Mouse (Mus musculus) layer of hippocampus, adult 8-10 months (tissue): ENCODE measurements at regions not wholly inside any gene's neighbourhood (a gene's known extent, or its start where the extent isn't known, plus 50 kb on each side); places are given as distances from the start of the nearest gene placed in this dataset.

Experiments
- DNase-seq, 2 experiments: peaks; one replicate each; pipeline ENCODE4 v3.0.0; 2022; ENCODE audit warnings: low spot score in 2 of 2

DNA sequence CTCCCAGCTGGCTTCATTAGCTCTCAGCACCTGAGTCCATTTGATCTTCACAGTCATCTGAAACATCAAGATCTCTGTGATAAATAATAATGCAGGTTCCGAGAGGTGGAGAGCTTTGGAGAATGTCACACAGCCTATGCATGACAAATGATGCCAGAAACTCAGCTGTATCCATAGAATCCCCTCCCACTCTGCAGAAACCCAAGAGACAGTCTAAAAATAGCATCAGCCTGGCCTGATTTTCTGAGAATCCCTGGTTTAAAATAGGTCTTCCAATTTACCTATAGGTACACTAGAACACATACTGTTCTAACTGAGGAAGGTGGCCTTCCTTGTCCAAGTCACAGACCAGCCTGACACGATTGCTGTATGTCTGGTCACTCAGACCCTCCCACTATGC, 184.0 kb upstream of the B3gat1 start:
- DNase-seq = no peak

DNA sequence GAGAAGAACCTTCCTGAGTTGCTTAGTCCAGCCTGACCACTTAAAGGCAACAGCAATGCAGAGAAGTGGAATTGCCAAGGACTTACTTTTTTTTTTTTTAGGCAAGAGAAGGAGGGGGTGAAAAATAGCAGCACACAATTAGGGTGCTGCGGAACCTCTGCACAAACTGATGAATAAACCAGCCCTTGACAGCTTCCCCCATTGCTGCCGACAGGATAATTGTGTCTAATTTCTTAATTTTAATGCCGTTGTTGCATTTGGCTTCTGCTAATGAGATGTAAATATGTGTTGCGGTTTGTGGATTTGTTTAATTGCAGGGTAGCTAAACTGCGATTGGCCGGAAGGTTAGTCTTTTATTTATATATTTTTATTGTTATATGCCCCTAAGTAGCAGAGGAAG, 157.5 kb upstream of the B3gat1 start:
- no peak for DNase-seq

DNA sequence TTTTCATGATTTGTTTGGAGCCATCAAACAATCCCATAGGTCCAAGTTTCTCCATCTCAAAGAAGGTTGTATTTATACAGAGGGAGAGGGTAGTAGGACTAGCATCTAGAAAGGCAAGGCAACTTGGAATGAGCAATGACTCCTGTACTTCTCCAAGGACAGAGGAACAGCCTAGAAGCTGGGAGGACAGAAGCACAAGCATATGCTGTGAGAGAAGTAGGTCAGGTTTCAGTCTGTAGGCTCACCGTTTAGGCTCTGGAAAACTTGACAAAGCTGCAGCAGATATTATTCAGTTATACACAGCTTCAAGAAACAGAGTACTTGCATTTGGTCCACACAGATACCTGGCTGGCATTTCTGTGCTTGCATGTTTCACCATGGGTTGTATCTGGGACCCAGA, 131.5 kb upstream of the B3gat1 start:
- DNase-seq = no peak

DNA sequence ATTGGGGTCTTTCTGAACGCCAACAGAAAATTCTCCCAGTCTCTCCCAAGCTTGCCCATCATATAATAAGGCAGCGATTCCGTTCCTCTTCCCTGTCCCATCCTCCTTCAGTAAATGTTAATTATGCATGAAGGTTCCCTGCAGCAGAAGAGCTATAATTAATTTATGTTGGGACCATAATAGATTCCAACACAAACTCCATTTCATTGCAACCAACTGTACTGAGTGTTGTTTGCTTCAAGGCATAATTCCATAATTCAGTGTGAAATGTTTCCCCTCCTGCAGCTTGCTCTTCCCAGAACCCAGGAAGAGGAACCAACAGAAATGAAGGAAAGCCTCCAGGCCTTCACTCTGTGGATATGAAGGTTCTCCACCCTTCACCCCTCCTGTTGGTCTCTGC, 129.0 kb upstream of the B3gat1 start:
- no peak for DNase-seq

DNA sequence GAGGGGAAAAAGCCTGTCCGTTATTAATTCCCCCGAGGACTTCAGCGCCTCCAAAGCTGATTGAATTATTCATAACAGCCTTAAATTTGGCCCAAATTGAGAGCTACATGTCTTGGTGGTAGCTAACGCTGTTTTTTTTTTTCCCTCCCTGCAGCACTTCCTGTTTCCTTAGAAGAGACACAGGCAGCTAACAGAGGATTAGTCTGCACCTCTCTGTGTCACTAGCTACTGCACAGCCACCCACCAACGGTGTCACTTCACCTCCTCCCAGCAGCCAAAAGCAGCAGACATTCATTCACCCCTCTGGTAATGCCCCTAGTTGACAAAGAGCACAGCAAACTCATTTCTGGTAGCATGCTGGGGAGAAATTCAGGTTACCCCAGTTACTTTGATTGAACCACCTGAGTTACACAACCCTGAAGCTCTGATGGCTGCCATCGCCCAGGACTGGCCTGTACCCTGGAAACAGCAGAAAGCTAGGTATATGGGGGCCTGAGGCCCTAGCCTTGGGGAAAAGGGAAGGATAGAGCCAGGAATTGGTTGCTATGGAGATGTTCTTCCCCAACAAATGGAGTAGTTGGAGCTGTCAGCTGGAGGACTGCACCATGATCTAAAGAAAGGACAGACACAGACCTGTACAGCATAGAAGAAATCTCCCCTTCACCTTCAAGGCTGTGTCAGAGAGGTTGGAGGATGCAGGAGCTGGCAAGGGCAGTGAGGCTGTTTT, 121.7 kb upstream of the B3gat1 start:
- DNase-seq = peak in 1 of 2 experiments; percentile 14

DNA sequence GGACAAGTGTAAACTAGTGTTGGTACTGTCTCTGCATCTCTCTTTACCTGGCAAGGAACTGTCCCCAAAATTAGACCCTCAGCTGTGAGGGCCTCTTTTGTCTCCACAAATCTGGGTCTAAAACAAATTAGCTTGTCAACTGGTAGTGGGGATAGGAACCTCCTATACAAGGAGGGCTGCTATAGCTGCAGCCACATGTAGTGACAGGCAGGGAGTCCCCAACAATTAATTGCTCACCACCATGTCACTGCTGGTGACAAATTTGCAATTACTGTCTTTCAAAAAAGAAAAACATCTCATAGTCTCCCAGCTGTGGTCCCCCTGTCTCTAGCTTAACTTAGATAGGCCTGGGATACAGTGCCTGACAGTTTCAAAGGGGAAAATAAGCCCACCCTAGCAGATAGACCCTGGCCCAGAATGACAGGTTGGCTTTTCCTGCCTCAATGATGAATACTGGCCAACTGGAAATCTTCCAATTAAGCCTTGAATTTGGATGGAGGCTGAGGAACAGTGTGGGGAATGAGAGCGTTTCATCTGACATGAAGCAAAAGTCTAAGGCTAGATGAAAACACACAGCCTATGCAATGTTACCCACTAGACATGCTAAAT, 110.6 kb upstream of the B3gat1 start:
- DNase-seq = no peak

DNA sequence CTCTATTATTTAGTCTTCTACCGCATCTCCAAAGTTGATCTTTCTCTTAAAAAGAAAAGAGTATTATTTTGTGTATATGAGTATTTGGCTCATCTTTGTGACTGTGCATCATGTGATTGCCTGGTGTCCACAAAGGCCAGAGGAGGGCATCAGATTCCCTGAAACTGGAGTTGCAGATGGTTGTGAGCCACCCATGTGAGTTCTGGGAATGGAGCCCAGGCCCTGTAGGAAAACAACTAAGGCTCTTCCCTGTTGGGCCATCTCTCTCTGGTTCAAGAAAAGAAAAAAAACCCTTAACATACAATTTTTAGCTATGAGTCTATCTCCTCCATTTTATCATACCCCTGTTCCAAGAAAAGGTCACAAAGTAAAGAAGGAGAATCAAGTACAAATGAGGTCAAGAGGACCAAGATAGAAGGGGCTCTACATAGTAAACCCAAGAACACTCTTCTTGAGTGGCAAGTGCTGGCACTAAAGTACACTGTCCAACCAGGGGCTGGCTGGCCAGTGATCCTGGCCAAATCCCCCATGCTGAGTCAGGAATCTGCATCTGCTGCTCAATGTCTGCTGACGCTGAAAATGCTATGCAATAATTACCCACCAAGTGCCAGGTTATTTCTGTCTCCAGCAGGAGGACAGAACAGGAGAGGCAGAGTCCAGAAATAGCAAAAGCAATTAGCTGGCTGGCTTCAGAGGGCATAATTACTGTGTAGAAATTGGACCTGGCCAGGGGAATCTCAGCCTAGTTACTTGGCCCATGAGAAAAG, 108.2 kb upstream of the B3gat1 start:
- DNase-seq = no peak

DNA sequence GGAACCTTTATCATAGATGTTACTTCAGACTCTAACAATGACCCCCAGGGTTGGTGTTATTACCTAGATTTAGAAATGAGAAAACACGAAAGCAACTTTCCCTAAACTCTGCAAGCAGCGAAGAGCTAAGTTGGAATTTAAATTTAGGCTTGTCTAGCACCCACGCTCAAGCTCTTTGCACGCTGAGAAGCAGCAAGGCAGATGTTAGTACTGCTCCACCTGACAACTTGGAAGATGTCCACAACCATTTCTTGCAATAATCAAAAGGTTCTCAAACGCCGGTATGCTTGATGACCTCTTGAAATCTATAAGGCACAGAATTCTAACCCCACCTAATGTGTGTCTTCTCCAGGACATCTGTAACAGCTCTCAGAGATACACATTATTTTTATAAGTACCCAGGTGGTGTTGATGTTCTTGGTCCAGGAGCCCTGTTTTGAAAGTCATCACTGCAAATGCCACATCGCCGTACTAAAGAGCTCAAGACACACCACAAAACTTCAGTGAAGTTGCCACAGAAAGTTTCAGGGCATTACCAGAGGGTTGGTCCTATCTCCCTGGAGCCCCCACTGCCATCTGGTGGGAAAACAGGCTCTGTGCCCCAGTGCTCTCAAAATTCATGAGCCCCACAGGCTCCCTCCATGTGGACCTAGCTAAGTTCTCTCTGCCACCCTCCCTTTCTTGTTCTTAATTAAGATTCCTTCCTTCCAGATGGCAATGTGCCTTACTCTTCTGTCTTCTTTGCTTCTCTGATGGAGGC, 100.5 kb upstream of the B3gat1 start:
- DNase-seq = peak in 1 of 2 experiments; percentile 27

DNA sequence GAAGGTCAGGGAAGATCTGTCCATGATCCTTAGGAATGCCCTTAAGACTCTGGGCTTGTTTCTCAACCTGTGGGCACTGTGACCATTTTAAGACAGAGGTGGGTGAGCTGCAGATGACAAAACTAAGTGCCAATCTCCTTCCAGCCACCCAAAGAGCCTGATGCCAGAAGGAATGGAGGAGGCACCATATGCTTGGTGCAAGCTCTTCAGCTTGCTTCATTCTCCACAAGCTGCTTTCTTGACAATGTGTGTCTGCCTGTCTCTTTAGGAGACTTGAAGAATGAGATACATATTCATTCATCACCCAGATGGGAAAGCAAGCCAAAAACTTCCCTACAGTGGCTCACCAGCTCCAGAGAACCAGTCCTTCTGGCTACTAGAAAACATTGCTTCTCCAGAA, 98.3 kb upstream of the B3gat1 start:
- DNase-seq = peak; percentile 65 to 72

DNA sequence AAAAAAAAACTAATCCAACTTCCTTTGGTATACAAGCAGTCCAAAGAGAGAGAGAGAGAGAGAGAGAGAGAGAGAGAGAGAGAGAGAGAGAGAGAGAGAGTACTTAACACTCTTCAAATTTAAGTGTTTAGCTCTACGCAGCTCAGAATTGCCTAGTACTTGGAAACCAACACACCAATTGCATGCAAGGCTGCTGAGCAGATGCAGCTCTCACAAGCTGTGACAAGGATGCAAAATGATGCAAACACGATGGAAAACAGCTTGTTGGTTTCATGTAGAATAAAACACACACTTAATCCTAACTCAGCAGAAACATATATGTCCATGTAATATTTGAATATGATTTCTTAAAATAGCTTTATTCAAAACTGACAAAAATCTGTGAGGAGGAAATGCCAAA, 94.9 kb upstream of the B3gat1 start:
- no peak for DNase-seq

DNA sequence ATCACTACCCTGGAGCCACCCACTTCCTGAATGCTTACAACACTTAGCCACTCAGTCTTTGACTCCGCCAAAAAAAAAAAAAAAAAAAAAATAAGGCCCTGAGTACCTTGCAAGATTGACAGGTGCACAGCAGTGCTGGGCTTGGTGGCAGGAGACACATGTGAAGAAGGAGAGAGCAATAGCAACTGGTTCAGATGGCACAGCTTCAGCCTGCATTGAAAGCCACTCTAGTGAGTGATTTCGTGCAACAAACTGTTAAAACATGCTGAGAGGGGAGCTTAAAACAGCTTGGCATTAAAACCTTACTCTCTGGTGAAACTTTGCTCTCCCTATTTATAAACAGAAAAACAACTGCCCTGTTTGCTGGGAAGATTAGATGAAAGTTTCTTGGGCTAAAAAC, 91.2 kb upstream of the B3gat1 start:
- DNase-seq = no peak

DNA sequence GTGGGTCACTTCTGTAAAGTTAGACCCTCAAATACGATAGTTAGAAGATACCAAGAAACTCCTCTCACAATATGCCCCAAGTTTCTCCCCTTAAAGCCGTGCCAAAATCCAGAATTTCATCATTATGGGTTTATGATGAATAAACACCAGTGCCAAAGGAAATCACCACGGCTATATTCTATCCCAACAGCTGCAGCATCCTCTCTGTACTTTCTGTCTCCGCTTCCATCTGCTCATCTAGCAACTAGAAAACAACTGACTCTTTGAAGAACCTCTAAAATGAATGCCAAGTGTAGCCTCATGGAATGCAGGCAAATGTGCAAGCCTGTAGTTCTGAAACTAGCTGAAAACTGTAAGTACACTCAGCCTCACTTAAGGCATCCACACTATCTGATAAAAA, 90.7 kb upstream of the B3gat1 start:
- DNase-seq = peak in 1 of 2 experiments; percentile 44

DNA sequence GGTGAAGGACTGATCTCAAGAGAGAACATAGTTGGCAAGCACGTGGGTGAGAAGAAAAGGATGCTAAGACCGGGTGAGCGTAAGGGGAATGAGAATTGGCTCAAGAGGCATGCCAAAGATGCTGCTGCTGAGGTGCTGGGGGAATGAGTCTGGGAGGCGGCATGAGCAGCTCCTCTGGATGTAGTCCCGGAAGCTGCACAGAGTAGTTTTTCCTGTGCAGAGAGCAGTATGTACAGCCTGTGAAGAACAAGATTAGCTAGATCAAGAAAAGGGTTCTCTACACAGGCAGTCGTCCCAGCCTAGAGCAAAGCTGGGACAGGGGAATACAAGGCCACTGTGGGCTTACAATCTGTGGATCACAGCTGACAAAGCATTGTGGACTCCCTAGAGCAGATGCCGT, 84.0 kb upstream of the B3gat1 start:
- peak in 1 of 2 experiments; percentile 25 for DNase-seq

DNA sequence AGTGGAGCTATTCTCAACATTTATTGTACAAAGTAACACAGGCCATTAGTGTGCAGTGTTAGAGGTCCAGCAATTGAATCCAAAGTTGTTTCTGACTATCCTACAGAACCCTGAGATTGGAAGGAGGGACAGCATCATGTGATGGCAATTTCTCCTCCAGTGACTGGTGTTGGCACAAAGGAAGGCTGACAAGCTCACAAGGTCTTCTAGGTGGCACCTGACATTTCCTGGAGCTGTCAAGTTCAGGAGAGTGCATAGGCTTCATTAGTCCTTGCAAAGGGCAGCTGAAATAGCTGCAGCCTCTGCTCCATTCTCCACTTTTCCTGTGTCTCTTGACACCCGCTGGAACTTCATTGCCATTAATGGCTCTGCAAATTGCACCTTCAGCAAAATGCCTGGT, 80.6 kb upstream of the B3gat1 start:
- DNase-seq = no peak

DNA sequence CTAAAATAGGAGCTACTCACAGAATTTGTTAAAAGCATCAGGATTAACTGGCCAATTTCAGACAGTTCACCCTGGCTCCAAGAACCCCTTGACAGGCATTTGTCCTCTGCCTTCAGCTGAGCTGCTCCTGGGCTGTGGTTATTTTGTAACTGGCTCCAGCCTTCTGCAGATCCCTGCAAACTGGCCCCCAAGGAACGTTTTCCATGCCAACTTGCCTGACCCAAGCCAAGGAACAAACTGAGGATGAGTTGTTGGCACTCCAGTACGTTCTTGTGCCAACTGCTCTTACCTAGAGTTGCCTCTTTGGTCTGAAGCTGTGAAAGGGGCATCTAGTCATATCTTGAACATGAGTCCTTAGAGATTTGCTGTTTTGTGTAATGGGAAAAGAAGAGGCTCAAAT, 74.2 kb upstream of the B3gat1 start:
- no peak for DNase-seq

DNA sequence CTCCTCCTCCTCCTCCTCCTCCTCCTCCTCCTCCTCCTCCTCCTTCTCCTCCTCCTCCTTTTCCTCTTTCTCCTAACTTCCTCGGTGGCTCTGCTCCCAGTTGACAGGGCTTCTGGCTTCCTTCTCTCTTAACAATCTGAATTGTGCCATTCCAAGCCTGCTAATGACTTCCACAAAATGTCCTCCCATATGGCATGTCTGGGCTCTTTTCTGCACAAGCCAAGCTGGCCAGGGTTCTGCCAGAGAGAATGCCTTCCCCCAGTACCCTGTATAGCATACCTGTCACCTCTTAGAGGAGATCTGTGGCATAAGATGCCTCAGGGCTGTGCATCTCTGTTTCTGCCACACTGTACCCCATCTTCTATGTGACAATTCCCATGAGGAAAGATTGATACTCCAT, 70.0 kb upstream of the B3gat1 start:
- DNase-seq = no peak

DNA sequence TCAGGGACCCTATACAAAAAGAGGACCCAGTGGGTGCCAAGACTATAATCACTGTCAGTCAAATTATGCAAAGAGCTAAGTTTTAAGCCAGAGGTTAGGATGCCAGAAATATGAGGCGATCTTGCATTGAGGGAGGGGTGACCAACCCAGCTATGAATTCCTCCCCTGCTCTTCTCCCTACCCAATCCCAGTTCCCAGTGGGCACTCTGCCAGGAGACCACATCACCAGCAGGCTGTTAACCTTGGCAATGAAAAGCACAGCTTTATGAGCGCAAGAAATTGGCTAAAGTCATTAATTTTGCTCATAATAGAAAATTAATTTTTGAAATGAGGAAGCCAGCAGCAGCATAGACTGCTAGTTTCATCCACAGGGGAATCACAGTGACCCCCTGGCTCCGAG, 65.7 kb upstream of the B3gat1 start:
- no peak for DNase-seq

DNA sequence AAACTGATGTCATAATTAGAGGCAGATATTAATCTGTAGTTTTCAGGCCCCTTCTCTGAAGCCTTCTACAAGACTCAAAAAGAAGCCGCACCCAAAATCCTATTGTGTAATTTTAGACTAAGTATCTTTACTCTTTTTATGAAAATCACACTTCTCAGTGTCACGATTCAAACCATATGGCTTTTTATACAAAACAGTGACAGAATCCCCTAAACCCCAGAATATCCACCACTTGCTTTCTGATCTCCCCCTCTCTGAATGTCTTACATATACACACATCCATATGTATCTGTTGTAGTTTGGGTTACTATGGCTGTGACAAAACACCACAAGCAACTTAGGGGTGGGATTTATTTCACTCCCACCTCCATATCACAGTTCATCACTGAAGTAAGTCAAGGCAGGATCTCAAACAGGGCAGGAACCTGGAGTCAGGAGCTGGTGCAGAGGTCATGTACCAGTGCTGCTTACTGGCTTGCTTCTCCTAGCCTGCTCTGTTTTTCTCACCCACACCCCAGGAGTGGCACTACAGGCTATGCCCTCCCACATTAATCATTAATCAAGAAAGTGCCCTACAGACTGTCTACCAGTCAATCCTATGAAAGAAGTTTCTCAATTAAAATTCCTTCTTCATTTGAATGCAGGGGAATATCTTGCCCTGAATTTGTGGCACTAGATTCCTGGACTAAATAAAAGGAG, 59.3 kb upstream of the B3gat1 start:
- no peak for DNase-seq

DNA sequence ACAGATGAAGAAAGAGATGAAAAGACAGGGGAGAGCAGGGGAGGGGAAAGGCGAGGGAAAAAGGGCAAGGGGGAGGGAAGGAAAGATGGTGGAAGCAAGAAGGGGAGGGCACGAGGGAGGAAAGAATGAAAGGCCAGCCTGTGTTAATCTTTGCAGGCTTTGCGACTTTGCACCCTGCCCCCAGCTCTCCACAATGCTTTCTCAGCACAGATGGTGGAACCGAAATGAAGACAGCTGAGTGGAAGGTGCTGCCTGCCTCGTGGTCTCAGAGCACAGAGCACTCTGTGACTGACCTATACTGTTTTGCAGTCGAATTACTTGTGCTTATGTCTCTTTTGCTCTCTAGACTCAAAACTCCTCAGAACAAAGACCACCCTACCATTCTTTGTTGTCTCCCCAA, 55.2 kb upstream of the B3gat1 start:
- DNase-seq = no peak

DNA sequence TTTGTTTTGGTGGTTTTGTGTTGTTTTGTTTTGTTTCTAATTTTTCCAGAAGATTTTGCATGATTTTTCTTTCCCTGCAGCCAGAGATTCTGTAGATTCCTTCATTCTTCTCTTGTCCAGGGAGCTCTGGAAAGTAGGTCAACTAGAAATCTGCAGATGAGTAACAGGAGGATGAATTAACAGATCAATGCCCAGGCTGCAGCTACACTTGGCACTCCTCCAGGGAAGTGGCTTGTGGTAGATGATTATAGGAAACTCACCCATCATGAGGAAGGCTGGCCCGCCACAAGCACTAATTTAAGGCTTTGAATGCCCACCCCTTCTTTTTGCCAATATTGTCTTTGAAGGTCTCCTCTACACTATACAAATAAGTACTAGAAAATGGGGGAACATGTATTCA, 52.0 kb upstream of the B3gat1 start:
- DNase-seq = no peak
